Mouse (Mus musculus) midbrain, embryonic 16.5 days (tissue): ENCODE data around the gene Rpl9-ps6. TPM values are rescaled to one million over a fixed set of nuclear protein-coding genes. Genes with fewer than 3 reads are reported as not detected.
"Not testable (repeated sequence)": the region's sequence is repeated elsewhere in the genome, so short reads cannot be mapped to it uniquely, and the experiment has no call there.

ENCODE experiments used
- ATAC-seq: fragments of 200-750 bp; cut with Nextera tagmentation; 2 replicates; pipeline ENCODE4 v1.8.0; 2017; ENCODE audit warnings: moderate TSS enrichment
- H3K27ac ChIP-seq: fragments of 300-500 bp; sonication (generic); 2 replicates; pipeline ENCODE4 v1.5.1; 2014; ENCODE audit warnings: mild to moderate bottlenecking, low read length, mixed read lengths
- H3K27me3 ChIP-seq: fragments of 300-500 bp; sonication (generic); 2 replicates; pipeline ENCODE4 v1.6.1; 2014; ENCODE audit warnings: low read depth, low read length, mixed read lengths; ENCODE audit not compliant: control insufficient read depth, insufficient read depth
- H3K36me3 ChIP-seq: fragments of 300-500 bp; sonication (generic); 2 replicates; pipeline ENCODE4 v1.6.1; 2014; ENCODE audit warnings: mild to moderate bottlenecking, low read length, moderate library complexity, mixed read lengths; ENCODE audit not compliant: control insufficient read depth, insufficient read depth
- H3K4me1 ChIP-seq: fragments of 300-500 bp; sonication (generic); 2 replicates; pipeline ENCODE4 v1.6.1; 2014; ENCODE audit warnings: mild to moderate bottlenecking, low read length, mixed read lengths; ENCODE audit not compliant: control insufficient read depth, insufficient read depth
- H3K4me2 ChIP-seq: fragments of 300-500 bp; sonication (generic); 2 replicates; pipeline ENCODE4 v1.6.1; 2014; ENCODE audit warnings: mild to moderate bottlenecking, low read length, mixed read lengths
- H3K4me3 ChIP-seq: fragments of 300-500 bp; sonication (generic); 2 replicates; pipeline ENCODE4 v1.5.1; 2014; ENCODE audit warnings: low read depth, mild to moderate bottlenecking, low read length, moderate library complexity, mixed read lengths
- H3K9ac ChIP-seq: fragments of 300-500 bp; sonication (generic); 2 replicates; pipeline ENCODE4 v1.6.1; 2014; ENCODE audit warnings: low read depth, low read length, mixed read lengths
- H3K9me3 ChIP-seq: fragments of 300-500 bp; sonication (generic); replicated peaks from 2 replicates; pipeline ENCODE4 v1.6.1; 2014; ENCODE audit warnings: mild to moderate bottlenecking, low read length, mixed read lengths; ENCODE audit not compliant: control insufficient read depth, poor library complexity, severe bottlenecking
- WGBS: fragments of 180-500 bp; shearing (Covaris S2); extraction: QIAGEN DNeasy Blood & Tissue Kit; methylation state at CpG from one replicate; pipeline ENCODE4 v1.1.7; 2014; 5-methylcytosine and 5-hydroxymethylcytosine counted together
- polyA plus RNA-seq: library from polyadenylated mRNA; unstranded; fragments of >200 nt; fragmentation: Nextera tagmentation; extraction: Ambion mirVana; gene quantifications from 2 replicates; pipeline ENCODE4 v1.2.1, GENCODE M21; 2015

Rpl9-ps6 gene
- polyA plus RNA-seq, 1 experiment from 2014 or later = 48.2 TPM

- no peak for ATAC-seq
- H3K27ac ChIP-seq = no peak overlapping the region
Observed at GRCm38 (mm10) chr19:32487595-32488255, 21.3 kb upstream of the Rpl9-ps6 start.

GRCm38 (mm10) chr19:32486106-32486724 is 19.8 kb upstream of the Rpl9-ps6 start:
- Histone ChIP-seq H3K4me2 (peak overlapping the region; percentile 70), H3K4me3 (peak overlapping the region; percentile 73), H3K9ac (peak overlapping the region; percentile 83), H3K27ac (peak overlapping the region; percentile 88), H3K4me1 (peaks cover 21% of the 10 kb centered on the region)
- under 1% methylated on average over 44 of the region's 47 CpGs for WGBS
- not testable (repeated sequence) for H3K9me3 ChIP-seq, H3K36me3 ChIP-seq, H3K27me3 ChIP-seq
- peak; percentile 93 for ATAC-seq

More at GRCm38 (mm10) chr19:32487595-32488255, 21.3 kb upstream of the Rpl9-ps6 start:
- Histone ChIP-seq H3K36me3 (no peaks in the 10 kb centered on the region), H3K4me1 (peaks cover 21% of the 10 kb centered on the region), H3K9me3 (no peaks in the 10 kb centered on the region), H3K4me2 (peak overlapping the region; percentile 70), H3K4me3 (no peak overlapping the region), H3K9ac (no peak overlapping the region), H3K27me3 (no peaks in the 10 kb centered on the region)
- WGBS = 90% methylated on average over 8 of the region's 8 CpGs

GRCm38 (mm10) chr19:32485681-32486105 is 19.3 kb upstream of the Rpl9-ps6 start, which contains the start of gene Minpp1:
Gene Minpp1 (plus strand): TSS chr19:32485769.
- peak; percentile 98 for ATAC-seq
- H3K27me3 ChIP-seq = no peaks in the 10 kb centered on the region
- peak within 1 kb of the TSS; percentile 70 for H3K4me2 ChIP-seq
- no peaks in the 10 kb centered on the region for H3K36me3 ChIP-seq
- WGBS = under 1% methylated on average over 63 of the region's 64 CpGs
- peak within 1 kb of the TSS; percentile 83 for H3K9ac ChIP-seq
- H3K4me1 ChIP-seq = peaks cover 21% of the 10 kb centered on the region
- H3K9me3 ChIP-seq = no peaks in the 10 kb centered on the region
- H3K4me3 ChIP-seq = peak within 1 kb of the TSS; percentile 73
- H3K27ac ChIP-seq = peak within 1 kb of the TSS; percentile 88

GRCm38 (mm10) chr19:32484941-32485660 is 18.7 kb upstream of the Rpl9-ps6 start:
- peak overlapping the region; percentile 73 for H3K4me3 ChIP-seq
- 17% methylated on average over 13 of the region's 13 CpGs for WGBS
- no peaks in the 10 kb centered on the region for H3K27me3 ChIP-seq
- peak overlapping the region; percentile 83 for H3K9ac ChIP-seq
- no peaks in the 10 kb centered on the region for H3K36me3 ChIP-seq
- no peaks in the 10 kb centered on the region for H3K9me3 ChIP-seq
- peak overlapping the region; percentile 88 for H3K27ac ChIP-seq
- peak overlapping the region; percentile 70 for H3K4me2 ChIP-seq
- ATAC-seq = peak; percentile 7; the same call in 1 of the 2 replicates
- peaks cover 21% of the 10 kb centered on the region for H3K4me1 ChIP-seq

GRCm38 (mm10) chr19:32481511-32481910 is 15.1 kb upstream of the Rpl9-ps6 start:
- Histone ChIP-seq H3K4me2 (no peak overlapping the region), H3K9ac (no peak overlapping the region), H3K27me3 (no peaks in the 10 kb centered on the region), H3K4me3 (no peak overlapping the region), H3K9me3 (no peaks in the 10 kb centered on the region), H3K4me1 (peaks cover 5% of the 10 kb centered on the region), H3K27ac (no peak overlapping the region), H3K36me3 (no peaks in the 10 kb centered on the region)
- 80% methylated on average over 4 of the region's 4 CpGs for WGBS
- no peak for ATAC-seq

GRCm38 (mm10) chr19:32480791-32481442 is 14.5 kb upstream of the Rpl9-ps6 start:
- no peak overlapping the region for H3K9ac ChIP-seq
- no peak overlapping the region for H3K27ac ChIP-seq
- no peaks in the 10 kb centered on the region for H3K36me3 ChIP-seq
- WGBS = 92% methylated on average over 8 of the region's 8 CpGs
- H3K4me3 ChIP-seq = no peak overlapping the region
- H3K27me3 ChIP-seq = no peaks in the 10 kb centered on the region
- ATAC-seq = no peak
- peaks cover 5% of the 10 kb centered on the region for H3K4me1 ChIP-seq
- H3K9me3 ChIP-seq = no peaks in the 10 kb centered on the region
- no peak overlapping the region for H3K4me2 ChIP-seq

- H3K27ac ChIP-seq = no peak overlapping the region
- H3K27me3 ChIP-seq = no peaks in the 10 kb centered on the region
- H3K4me3 ChIP-seq = no peak overlapping the region
- no peaks in the 10 kb centered on the region for H3K9me3 ChIP-seq
- H3K9ac ChIP-seq = no peak overlapping the region
- H3K4me2 ChIP-seq = no peak overlapping the region
- no peaks in the 10 kb centered on the region for H3K36me3 ChIP-seq
- H3K4me1 ChIP-seq = peaks cover 5% of the 10 kb centered on the region
- ATAC-seq = no peak
- 89% methylated on average over 5 of the region's 5 CpGs for WGBS
Observed at GRCm38 (mm10) chr19:32480255-32480654, 13.9 kb upstream of the Rpl9-ps6 start.

- no peaks in the 10 kb centered on the region; the same call in 1 of the 2 replicates for H3K9me3 ChIP-seq
- no peak overlapping the region for H3K4me3 ChIP-seq
- no peaks in the 10 kb centered on the region for H3K27me3 ChIP-seq
- H3K36me3 ChIP-seq = no peaks in the 10 kb centered on the region
- H3K9ac ChIP-seq = no peak overlapping the region
- H3K27ac ChIP-seq = no peak overlapping the region
- no peak for ATAC-seq
- H3K4me2 ChIP-seq = no peak overlapping the region
- no peaks in the 10 kb centered on the region for H3K4me1 ChIP-seq
- 87% methylated on average over 4 of the region's 4 CpGs for WGBS
Observed at GRCm38 (mm10) chr19:32476712-32477052, 10.3 kb upstream of the Rpl9-ps6 start.
